Mouse (Mus musculus) gastrocnemius, postnatal 25 days (tissue): ENCODE results near the gene Cacng3. TPM values are rescaled to one million over a fixed set of nuclear protein-coding genes. Genes with fewer than 3 reads are reported as not detected.

Experiments
- DNase-seq: peaks from one replicate; pipeline ENCODE4 v3.0.0; 2022
- long read RNA-seq, 2 experiments: library from polyadenylated mRNA; stranded (forward); transcript quantifications; one replicate each; pipeline ENCODE4 v2.0.0; 2021
- total RNA-seq, 2 experiments: library from RNA; stranded (reverse); gene quantifications; 1 replicate in 1 of 2; 2 replicates in 1 of 2; pipeline ENCODE4 v1.2.3; 2021

Gene Cacng3
- total RNA-seq, result not detected
- long read RNA-seq, experiment 1, result 0 reads
- long read RNA-seq, experiment 2, result 0 reads

DNA sequence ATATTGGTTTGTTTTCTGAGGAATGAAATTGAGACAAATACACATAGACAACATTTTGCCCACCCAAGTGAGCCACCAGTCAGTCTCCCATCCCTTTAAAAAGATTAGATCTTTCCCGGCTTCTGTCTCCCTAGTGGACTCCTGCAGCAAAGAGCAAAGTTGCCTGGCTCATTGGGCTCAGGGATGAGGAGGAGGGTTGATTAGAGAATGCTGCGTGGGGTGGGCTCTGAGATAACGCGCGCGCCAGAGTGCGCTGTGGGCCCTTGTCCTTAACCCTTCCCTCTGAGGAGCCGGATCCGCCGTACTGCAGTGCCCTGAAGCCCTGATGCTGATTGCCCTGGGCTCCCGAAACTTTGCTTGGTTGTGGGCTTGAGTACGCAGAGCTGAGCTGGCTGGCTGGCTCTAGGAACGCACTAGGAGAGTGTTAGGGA lies at the start of gene Cacng3:
Gene Cacng3 (plus strand): TSS at position 51 of the 431 bp plus-strand sequence.
- DNase-seq, result no peak

- no peak for DNase-seq
Measured at GRCm38 (mm10) chr7:122622125-122622774, 48.0 kb upstream of the Cacng3 start.

- no peak for DNase-seq
Measured at GRCm38 (mm10) chr7:122623753-122624152, 46.5 kb upstream of the Cacng3 start.

DNA sequence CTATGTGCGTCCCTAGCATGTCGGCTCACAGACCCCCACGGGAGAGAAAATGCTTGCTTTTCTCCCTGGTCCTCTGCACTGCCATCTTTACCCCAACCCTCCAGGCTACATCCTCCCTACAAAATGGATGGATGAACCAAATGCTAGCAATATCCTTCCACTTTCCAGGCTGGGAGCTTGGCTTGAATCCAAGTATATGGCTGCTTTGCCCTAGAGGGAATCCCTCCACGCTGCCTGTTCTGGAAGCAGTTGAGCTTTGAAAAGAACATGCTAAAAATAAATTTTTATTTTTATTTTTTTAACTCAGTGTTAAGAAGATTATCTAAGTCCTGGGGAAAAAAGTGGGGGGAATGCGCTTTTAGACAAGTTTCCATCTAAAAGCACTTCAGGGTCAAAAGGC lies 42.2 kb upstream of the Cacng3 start:
- DNase-seq, result no peak

- no peak for DNase-seq
Measured at GRCm38 (mm10) chr7:122630386-122630785, 39.9 kb upstream of the Cacng3 start.

DNA sequence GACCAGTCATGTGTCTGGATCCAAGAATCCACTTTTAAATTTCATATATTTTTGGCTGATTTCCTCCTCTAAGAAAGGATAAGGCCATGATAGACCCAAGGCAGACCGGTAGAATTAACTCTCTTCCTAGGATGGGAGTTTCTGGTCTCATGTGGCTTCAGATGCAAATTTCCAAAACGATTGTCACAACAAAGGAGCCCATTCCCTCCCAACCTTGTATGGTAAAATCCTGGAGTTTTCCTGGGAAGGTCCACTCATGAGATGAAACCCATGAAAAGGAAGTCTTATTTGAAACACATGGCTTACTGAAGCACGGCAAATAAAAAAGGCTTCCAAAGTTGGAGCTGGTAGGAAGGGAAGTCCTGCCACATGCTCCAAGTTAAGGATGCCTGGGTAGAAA lies 39.1 kb upstream of the Cacng3 start:
- no peak for DNase-seq

DNA sequence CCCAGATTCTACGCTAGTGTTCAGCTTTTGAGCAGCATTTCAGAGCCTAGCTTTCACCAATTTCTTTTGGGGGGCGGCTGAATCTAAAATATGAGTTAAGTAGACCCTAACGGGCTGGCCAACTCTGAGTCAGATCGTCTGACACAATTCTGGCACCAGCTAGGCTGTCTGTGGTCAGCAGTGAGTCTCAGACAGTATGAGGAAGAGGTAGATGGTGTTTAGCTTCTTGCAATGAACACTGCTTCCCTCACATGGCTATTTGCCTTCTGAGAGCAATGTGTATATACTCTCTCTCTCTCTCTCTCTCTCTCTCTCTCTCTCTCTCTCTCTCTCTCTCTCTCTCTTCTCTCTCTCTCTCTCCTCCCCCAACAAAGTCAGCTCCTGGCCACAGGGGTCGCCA lies 37.3 kb upstream of the Cacng3 start:
- DNase-seq, result no peak

DNA sequence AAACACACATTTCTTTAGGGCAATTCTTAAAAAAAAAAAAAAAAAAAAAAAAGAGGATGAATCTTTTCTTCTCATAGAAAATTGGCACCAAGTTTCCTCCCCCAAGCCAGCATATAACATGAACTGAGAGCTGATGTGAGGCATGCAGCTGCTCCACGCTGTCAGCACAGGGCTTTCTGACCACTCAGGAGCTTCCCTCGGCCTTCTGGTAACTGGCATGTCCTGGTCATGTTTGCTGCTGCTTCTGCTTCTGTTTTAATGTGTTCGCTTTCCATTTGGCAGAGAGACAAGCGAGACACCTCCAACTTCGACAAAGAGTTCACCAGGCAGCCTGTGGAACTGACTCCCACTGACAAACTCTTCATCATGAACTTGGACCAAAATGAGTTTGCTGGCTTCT lies 36.8 kb upstream of the Cacng3 start:
- no peak for DNase-seq

- no peak for DNase-seq
Measured at GRCm38 (mm10) chr7:122643676-122644075, 26.6 kb upstream of the Cacng3 start.

DNA sequence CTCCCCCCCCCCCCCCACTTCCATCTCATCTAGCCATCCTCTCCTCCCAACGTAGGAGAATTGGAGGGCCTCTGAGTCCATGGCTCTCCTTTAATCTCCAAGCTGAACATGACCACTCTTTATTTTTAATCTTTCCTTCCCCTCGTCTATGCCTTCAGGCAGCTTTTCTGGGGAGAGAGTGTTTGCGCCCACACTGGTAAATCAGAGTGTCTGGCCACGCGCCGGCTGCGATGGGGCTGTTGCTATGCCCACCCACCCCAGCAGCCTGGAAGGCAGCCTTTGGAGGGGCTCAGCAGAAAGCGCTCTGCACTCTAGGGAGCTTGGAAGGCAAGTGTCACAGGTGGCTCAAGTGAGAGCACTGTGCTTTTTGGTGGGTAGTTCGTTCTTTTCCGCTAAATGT lies 21.0 kb upstream of the Cacng3 start:
- no peak for DNase-seq

- DNase-seq, result no peak
Measured at GRCm38 (mm10) chr7:122652523-122652922, 17.8 kb upstream of the Cacng3 start.

DNA sequence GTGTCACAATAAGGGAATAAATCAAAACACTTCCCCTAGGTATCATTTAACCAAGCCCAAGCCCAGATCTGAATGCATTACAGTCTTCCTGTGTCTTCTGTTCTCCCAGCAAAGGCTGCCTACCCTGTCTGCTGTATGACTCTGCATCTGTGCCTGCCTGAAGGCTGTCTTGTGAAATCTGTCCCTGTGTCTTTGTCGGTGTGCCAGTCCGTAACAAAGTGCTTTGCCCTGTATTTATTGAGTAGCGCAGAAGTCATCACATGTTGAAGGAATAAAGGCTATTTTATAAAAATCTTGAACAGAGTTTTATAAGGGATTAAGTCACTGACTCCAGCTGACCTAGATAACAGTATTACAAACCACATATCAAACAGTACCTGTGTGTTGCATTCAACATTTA lies 13.6 kb upstream of the Cacng3 start:
- no peak for DNase-seq

- no peak for DNase-seq
Measured at GRCm38 (mm10) chr7:122657423-122658126, 12.7 kb upstream of the Cacng3 start.

- no peak for DNase-seq
Measured at GRCm38 (mm10) chr7:122665311-122666049, 4.8 kb upstream of the Cacng3 start.

DNA sequence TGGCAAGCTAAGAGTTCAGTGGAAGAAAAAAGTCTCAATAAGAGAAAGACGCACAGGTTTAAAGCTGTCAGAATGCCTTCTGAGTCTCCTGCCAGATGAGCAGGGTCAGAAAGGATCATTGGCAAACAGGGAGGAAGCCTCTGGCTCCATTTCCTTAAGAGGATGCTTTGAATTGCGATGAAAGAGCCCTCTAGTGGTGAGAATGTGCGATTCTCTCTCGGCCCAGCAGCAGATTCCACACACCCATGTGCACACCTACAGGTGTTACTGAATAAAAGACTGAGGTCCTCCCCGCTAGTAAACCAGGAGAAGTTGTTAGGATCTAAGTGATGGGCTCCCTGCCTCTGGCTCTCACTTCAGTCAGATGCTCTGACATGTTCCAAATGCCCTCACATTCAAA lies 2.4 kb upstream of the Cacng3 start:
- no peak for DNase-seq

DNA sequence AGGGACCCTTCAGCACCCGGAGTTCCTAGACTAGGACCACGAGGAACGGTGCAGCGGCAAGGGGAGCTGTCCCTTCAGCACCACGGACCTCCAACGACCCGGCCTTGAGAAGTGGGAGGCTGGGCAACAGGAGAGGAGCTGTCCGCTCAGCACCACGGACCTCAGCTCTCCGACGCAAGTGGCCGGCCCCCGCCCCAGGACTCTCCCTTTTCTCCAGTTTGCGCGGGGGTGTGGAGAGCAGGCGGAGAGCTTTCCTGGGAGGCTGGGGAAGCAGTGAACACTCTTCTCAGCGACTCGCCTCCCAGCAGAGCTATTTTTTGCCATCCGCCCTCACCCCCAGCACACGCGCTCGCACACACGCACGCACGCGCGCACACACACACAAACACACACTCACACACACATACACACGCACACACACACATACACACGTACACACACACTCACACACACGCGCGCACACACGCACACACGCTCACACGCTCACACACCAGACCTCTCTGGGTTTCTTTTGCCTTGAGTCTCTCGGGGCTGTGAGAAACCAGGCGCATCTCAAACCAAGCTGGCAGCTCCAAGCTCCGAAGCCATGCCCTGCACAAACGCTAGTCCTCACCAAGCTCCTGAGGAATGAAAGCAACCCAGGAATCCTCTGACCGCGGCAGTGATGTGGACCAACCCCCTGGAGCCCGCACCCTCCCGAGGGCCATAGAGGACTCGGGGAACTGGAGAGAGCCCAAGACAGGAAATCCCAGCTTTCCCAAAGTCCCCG lies 765 bp downstream of the Cacng3 start:
- peak; percentile 56 for DNase-seq

GRCm38 (mm10) chr7:122672981-122673380 lies 2.7 kb downstream of the Cacng3 start:
- DNase-seq, result no peak

- DNase-seq, result no peak
Measured at GRCm38 (mm10) chr7:122675207-122675606, 4.9 kb downstream of the Cacng3 start.

- no peak for DNase-seq
Measured at GRCm38 (mm10) chr7:122701751-122702150, 31.5 kb downstream of the Cacng3 start.

DNA sequence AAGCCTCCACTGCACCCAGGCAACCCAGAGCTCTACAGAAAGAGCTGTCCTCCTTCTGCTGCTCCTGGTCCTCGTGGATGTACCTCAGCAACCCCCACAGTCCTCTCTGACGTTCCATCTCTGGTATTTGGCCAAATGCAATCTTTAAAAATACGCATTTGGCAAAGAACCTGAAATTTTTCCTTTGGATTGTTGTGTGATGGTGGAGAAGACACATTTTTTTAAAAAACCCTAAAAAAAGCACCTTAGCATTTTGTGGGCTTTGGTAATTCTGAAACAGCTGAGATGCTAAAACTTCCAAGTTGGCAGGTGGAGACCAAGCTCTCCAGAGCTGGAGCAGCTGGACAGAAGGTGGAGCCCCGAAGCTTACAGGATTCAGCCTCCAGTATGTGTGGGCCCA lies 32.2 kb downstream of the Cacng3 start:
- DNase-seq, result no peak

GRCm38 (mm10) chr7:122706736-122707135 lies 36.4 kb downstream of the Cacng3 start:
- DNase-seq, result no peak

- no peak for DNase-seq
Measured at GRCm38 (mm10) chr7:122716299-122716698, 46.0 kb downstream of the Cacng3 start.
